Mouse (Mus musculus) kidney, embryonic 14.5 days (tissue): ENCODE results near the gene Lrat. TPM values are rescaled to one million over a fixed set of nuclear protein-coding genes. Genes with fewer than 3 reads are reported as not detected.

Experiments
- polyA plus RNA-seq: library from polyadenylated mRNA; unstranded; fragments of >200 nt; fragmentation: Nextera tagmentation; extraction: Ambion mirVana; gene quantifications from 2 replicates; pipeline ENCODE4 v1.2.1, GENCODE M21; 2014

Lrat gene
- polyA plus RNA-seq, 1 experiment from 2014 or later, result not detected

Other genes with a start within 250 kb of the Lrat start
- gene Rbm46, start 27.5 kb downstream of the Lrat start, polyA plus RNA-seq, result 1.9 and 3.1 TPM in 2 replicates
- 0.11 TPM in 1 of 2 replicates, not detected in the other for gene Fgg, start 103.8 kb upstream of the Lrat start, polyA plus RNA-seq
- 0.30 and 0.60 TPM in 2 replicates for gene Fga, start 122.1 kb upstream of the Lrat start, polyA plus RNA-seq
- gene Fgb, start 145.9 kb upstream of the Lrat start, polyA plus RNA-seq, result 1.1 and 1.3 TPM in 2 replicates
- gene Plrg1, start 151.5 kb upstream of the Lrat start, polyA plus RNA-seq, result 95.2 and 109 TPM in 2 replicates
- 0.17 and 0.28 TPM in 2 replicates for gene Dchs2, start 224.0 kb upstream of the Lrat start, polyA plus RNA-seq